Mouse (Mus musculus): ENCODE results near the gene Lonrf2.

Gene Lonrf2

GRCm38 (mm10) chr1:38766661-38767572 is 69.6 kb downstream of the Lonrf2 start:
- DNase-seq: peak; percentile 12 to 29

DNA sequence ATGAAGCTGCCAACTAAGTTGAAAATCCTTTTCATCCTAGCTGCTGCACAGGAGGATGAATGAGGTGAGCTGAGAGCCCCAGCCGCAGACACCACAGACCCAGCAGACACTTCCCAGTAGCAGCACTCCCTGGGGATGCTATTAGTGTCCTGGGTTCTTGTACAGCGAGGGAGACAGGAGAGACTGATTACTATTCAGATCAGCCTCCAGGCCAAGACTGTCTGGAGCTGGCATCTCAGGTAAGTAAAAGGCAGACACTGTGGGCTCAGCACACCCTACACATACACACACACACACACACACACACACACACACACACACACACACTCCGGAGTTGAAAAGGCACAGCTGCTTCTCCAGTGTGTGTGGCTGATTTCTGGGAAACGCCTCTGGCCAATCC is 70.3 kb downstream of the Lonrf2 start:
- no peak for DNase-seq

DNA sequence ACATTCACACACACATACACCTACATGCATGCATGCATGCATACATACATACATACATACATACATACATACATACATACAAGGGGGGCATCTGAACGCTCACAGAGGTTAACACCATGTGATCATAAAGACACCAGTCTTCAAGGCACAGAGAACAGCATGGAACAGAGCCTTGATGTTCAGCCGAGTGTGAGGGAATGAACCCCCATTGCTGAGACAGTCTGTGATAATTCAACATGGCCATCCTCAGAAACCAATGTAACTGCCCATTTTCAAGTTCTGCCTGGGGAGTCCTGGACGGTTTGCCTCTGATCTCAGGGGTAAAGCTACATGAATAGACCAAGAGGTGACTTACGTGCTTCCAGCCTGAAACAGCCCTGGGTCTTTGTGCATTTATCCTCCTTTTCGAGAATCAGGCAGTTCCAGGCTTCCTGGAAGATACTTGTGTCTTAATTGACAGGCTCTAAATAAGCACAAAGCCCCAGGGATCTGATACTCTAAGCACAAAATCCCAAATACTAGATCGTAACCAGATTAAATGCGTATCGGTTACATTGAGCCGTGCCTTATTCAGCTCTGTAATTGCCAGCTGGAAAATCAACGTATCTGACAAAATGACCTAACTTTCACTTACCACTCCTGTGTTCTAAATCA is 72.4 kb downstream of the Lonrf2 start:
- DNase-seq: no peak

DNA sequence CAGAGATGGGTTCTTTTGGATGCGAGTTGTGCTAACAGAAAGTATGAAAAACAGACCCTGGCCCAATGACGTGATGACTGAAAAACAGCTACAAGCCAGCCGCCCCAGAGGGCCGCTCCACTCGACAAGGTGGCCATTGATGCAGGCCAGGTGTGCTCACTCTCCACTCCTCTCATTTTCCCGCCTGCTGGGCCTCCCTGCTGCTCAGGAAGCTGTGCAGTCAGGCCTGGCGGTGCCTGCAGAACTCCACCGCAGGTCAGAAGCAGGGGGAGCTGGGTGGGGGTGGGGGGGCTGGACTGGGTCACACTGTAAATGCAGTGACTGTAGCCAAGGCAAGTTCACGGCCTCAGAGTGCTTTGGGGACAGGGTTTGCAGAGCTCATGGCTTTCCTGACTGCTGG is 76.1 kb downstream of the Lonrf2 start:
- no peak for DNase-seq

- no peak for DNase-seq
Measured at GRCm38 (mm10) chr1:38757791-38758403, 78.6 kb downstream of the Lonrf2 start.

GRCm38 (mm10) chr1:38743863-38744262 is 92.6 kb downstream of the Lonrf2 start:
- no peak for DNase-seq
